Mouse (Mus musculus) forebrain, embryonic 14.5 days (tissue): ENCODE data around the gene Hnrnpul2. TPM values are rescaled to one million over a fixed set of nuclear protein-coding genes. Genes with fewer than 3 reads are reported as not detected.

ENCODE experiments used
- ATAC-seq: fragments of 200-750 bp; cut with Nextera tagmentation; 2 replicates; pipeline ENCODE4 v1.8.0; 2017; ENCODE audit warnings: mild to moderate bottlenecking, moderate library complexity
- DNase-seq: peaks from one replicate; pipeline ENCODE4 v3.0.0-alpha.2; 2015; ENCODE audit warnings: low spot score
- H3K27ac ChIP-seq: fragments of 300-500 bp; sonication (generic); 2 replicates; pipeline ENCODE4 v1.5.1; 2014; ENCODE audit warnings: low read depth, mild to moderate bottlenecking, control low read depth, low read length, moderate library complexity
- H3K27me3 ChIP-seq: fragments of 300-500 bp; sonication (generic); replicated peaks from 2 replicates; pipeline ENCODE4 v1.6.1; 2014; ENCODE audit warnings: low read length, control low read depth, mixed read lengths; ENCODE audit not compliant: control insufficient read depth, insufficient read depth
- H3K36me3 ChIP-seq: fragments of 300-500 bp; sonication (generic); 2 replicates; pipeline ENCODE4 v1.6.1; 2014; ENCODE audit warnings: low read length, control low read depth; ENCODE audit not compliant: control insufficient read depth, insufficient read depth
- H3K4me1 ChIP-seq: fragments of 300-500 bp; sonication (generic); 2 replicates; pipeline ENCODE4 v1.6.1; 2014; ENCODE audit warnings: antibody characterized with exemption, low read length, control low read depth; ENCODE audit not compliant: control insufficient read depth, insufficient read depth
- H3K4me2 ChIP-seq: fragments of 300-500 bp; sonication (generic); 2 replicates; pipeline ENCODE4 v1.6.1; 2014; ENCODE audit warnings: mild to moderate bottlenecking, control low read depth, low read length
- H3K4me3 ChIP-seq: fragments of 300-500 bp; sonication (generic); 2 replicates; pipeline ENCODE4 v1.5.1; 2014; ENCODE audit warnings: low read depth, low read length, control low read depth
- H3K9ac ChIP-seq: fragments of 300-500 bp; sonication (generic); 2 replicates; pipeline ENCODE4 v1.6.1; 2014; ENCODE audit warnings: mild to moderate bottlenecking, low read length, control low read depth, moderate library complexity
- H3K9me3 ChIP-seq: fragments of 300-500 bp; sonication (generic); replicated peaks from 2 replicates; pipeline ENCODE4 v1.6.1; 2016; ENCODE audit warnings: low read length, control low read depth, mixed read lengths; ENCODE audit not compliant: control insufficient read depth
- WGBS: fragments of 180-500 bp; shearing (Covaris S2); extraction: QIAGEN DNeasy Blood & Tissue Kit; methylation state at CpG from one replicate; pipeline ENCODE4 v1.1.7; 2014; 5-methylcytosine and 5-hydroxymethylcytosine counted together
- polyA plus RNA-seq: library from polyadenylated mRNA; unstranded; fragments of >200 nt; fragmentation: Nextera tagmentation; extraction: Ambion mirVana; gene quantifications from 2 replicates; pipeline ENCODE4 v1.2.1, GENCODE M21; 2014

Gene Hnrnpul2
- polyA plus RNA-seq, 1 experiment from 2014 or later = 7.2 TPM

- no peak overlapping the region for H3K27ac ChIP-seq
- H3K4me1 ChIP-seq = 0 out of 2 replicates have a peak, but pooled peaks cover 3% of the 10 kb centered on the region
- H3K9me3 ChIP-seq = no peaks in the 10 kb centered on the region
- DNase-seq (no peak), ATAC-seq (no peak)
- peak overlapping the region; percentile 67 for H3K4me3 ChIP-seq
- H3K27me3 ChIP-seq = no peaks in the 10 kb centered on the region
- peak overlapping the region; percentile 83 for H3K9ac ChIP-seq
- WGBS = 20% methylated on average over 3 of the region's 3 CpGs
- peaks cover 22% of the 10 kb centered on the region for H3K36me3 ChIP-seq
- H3K4me2 ChIP-seq = peak overlapping the region; percentile 94
Observed at GRCm38 (mm10) chr19:8881034-8881392, 61.2 kb downstream of the Hnrnpul2 start.

GRCm38 (mm10) chr19:8883616-8884015 is 63.8 kb downstream of the Hnrnpul2 start, which contains the start of the genes Lbhd1 and Gm49403:
Gene Lbhd1 (plus strand): TSS chr19:8883732.
Gene Gm49403 (plus strand): TSS chr19:8883930.
- DNase-seq (no peak), ATAC-seq (no peak)
- Histone ChIP-seq H3K27ac (no peak within 1 kb of the TSS), H3K9ac (no peak within 1 kb of the TSS), H3K4me2 (no peak within 1 kb of the TSS), H3K4me3 (no peak within 1 kb of the TSS), H3K27me3 (no peaks in the 10 kb centered on the region), H3K9me3 (no peaks in the 10 kb centered on the region), H3K4me1 (peaks cover 7% of the 10 kb centered on the region; the same call in 1 of the 2 replicates), H3K36me3 (no peaks in the 10 kb centered on the region)
- WGBS = 73% methylated on average over 3 of the region's 3 CpGs

Other genes starting within 250 kb of the Hnrnpul2 start
- 4.8 and 6.9 TPM in 2 replicates for gene Slc22a8, start 228.8 kb upstream of the Hnrnpul2 start, polyA plus RNA-seq
- gene Slc22a6, start 202.0 kb upstream of the Hnrnpul2 start, polyA plus RNA-seq = 4.7 and 7.4 TPM in 2 replicates
- 1.7 and 3.1 TPM in 2 replicates for gene Chrm1, start 156.2 kb upstream of the Hnrnpul2 start, polyA plus RNA-seq
- gene Slc3a2, start 96.6 kb upstream of the Hnrnpul2 start, polyA plus RNA-seq = 179 and 200 TPM in 2 replicates
- 109 and 111 TPM in 2 replicates for gene Wdr74, start 84.2 kb upstream of the Hnrnpul2 start, polyA plus RNA-seq
- gene 1700092M07Rik, start 79.3 kb upstream of the Hnrnpul2 start, polyA plus RNA-seq = 0.77 and 1.1 TPM in 2 replicates
- 104 and 105 TPM in 2 replicates for gene Stx5a, start 78.6 kb upstream of the Hnrnpul2 start, polyA plus RNA-seq
- 162 and 178 TPM in 2 replicates for gene Nxf1, start 62.9 kb upstream of the Hnrnpul2 start, polyA plus RNA-seq
- gene Tmem223, start 49.0 kb upstream of the Hnrnpul2 start, polyA plus RNA-seq = 273 and 345 TPM in 2 replicates
- gene Tmem179b, start 45.5 kb upstream of the Hnrnpul2 start, polyA plus RNA-seq = 30.8 and 41.4 TPM in 2 replicates
- gene Taf6l, start 33.6 kb upstream of the Hnrnpul2 start, polyA plus RNA-seq = 18.3 and 19.7 TPM in 2 replicates
- 171 and 189 TPM in 2 replicates for gene Polr2g, start 21.4 kb upstream of the Hnrnpul2 start, polyA plus RNA-seq
- gene Zbtb3, start 17.5 kb upstream of the Hnrnpul2 start, polyA plus RNA-seq = 9.0 and 9.7 TPM in 2 replicates
- gene Ttc9c, start 677 bp upstream of the Hnrnpul2 start, polyA plus RNA-seq = 50.7 and 65.3 TPM in 2 replicates
- gene AC129217.1, start 9.8 kb downstream of the Hnrnpul2 start, polyA plus RNA-seq = not detected in 2 replicates
- gene Bscl2, start 17.5 kb downstream of the Hnrnpul2 start, polyA plus RNA-seq = 66.0 and 77.8 TPM in 2 replicates
- 346 and 353 TPM in 2 replicates for gene Gng3, start 19.2 kb downstream of the Hnrnpul2 start, polyA plus RNA-seq
- gene Lrrn4cl, start 30.8 kb downstream of the Hnrnpul2 start, polyA plus RNA-seq = 0.15 and 0.29 TPM in 2 replicates
- 173 and 184 TPM in 2 replicates for gene Ubxn1, start 51.5 kb downstream of the Hnrnpul2 start, polyA plus RNA-seq
- 57.0 and 66.4 TPM in 2 replicates for gene Uqcc3, start 60.9 kb downstream of the Hnrnpul2 start, polyA plus RNA-seq
- gene Lbhd1, start 63.7 kb downstream of the Hnrnpul2 start, polyA plus RNA-seq = 44.2 and 59.1 TPM in 2 replicates
- gene Gm49403, start 63.9 kb downstream of the Hnrnpul2 start, polyA plus RNA-seq = not detected in 2 replicates
- 63.7 and 77.6 TPM in 2 replicates for gene 1810009A15Rik, start 68.8 kb downstream of the Hnrnpul2 start, polyA plus RNA-seq
- not detected in 2 replicates for gene Gm49416, start 68.9 kb downstream of the Hnrnpul2 start, polyA plus RNA-seq
- gene Ints5, start 73.0 kb downstream of the Hnrnpul2 start, polyA plus RNA-seq = 25.0 and 32.1 TPM in 2 replicates
- 73.3 and 78.9 TPM in 2 replicates for gene Ganab, start 78.1 kb downstream of the Hnrnpul2 start, polyA plus RNA-seq
- 53.3 and 67.0 TPM in 2 replicates for gene B3gat3, start 100.4 kb downstream of the Hnrnpul2 start, polyA plus RNA-seq
- gene Rom1, start 109.3 kb downstream of the Hnrnpul2 start, polyA plus RNA-seq = 0.93 and 0.99 TPM in 2 replicates
- gene Eml3, start 109.5 kb downstream of the Hnrnpul2 start, polyA plus RNA-seq = 4.1 and 5.4 TPM in 2 replicates
- gene Mta2, start 121.9 kb downstream of the Hnrnpul2 start, polyA plus RNA-seq = 57.1 and 57.4 TPM in 2 replicates
- gene Tut1, start 133.8 kb downstream of the Hnrnpul2 start, polyA plus RNA-seq = 24.2 and 26.4 TPM in 2 replicates
- gene Eef1g, start 147.0 kb downstream of the Hnrnpul2 start, polyA plus RNA-seq = 356 and 360 TPM in 2 replicates
- gene Ahnak, start 169.3 kb downstream of the Hnrnpul2 start, polyA plus RNA-seq = 2.6 and 4.5 TPM in 2 replicates